Mouse (Mus musculus) lung, postnatal 0 days (tissue): ENCODE measurements at regions not wholly inside any gene's neighbourhood (a gene's known extent, or its start where the extent isn't known, plus 50 kb on each side); places are given as distances from the start of the nearest gene placed in this dataset.
A peak's percentile ranks its signal among the peaks of the same experiment; 100 is the strongest.

Experiments
- ATAC-seq: fragments of 200-750 bp; cut with Nextera tagmentation; 2 replicates; pipeline ENCODE4 v1.8.0; 2017; ENCODE audit warnings: moderate library complexity
- DNase-seq: peaks from one replicate; pipeline ENCODE4 v3.0.0-alpha.2; 2016; ENCODE audit warnings: low spot score
- H3K27ac ChIP-seq: fragments of 300-500 bp; sonication (generic); 2 replicates; pipeline ENCODE4 v1.5.1; 2014; ENCODE audit warnings: antibody characterized with exemption, mild to moderate bottlenecking, low read length, mixed read lengths
- H3K27me3 ChIP-seq: fragments of 300-500 bp; sonication (generic); replicated peaks from 2 replicates; pipeline ENCODE4 v1.6.1; 2014; ENCODE audit warnings: low read length, mixed read lengths; ENCODE audit not compliant: insufficient read depth
- H3K36me3 ChIP-seq: fragments of 300-500 bp; sonication (generic); 2 replicates; pipeline ENCODE4 v1.6.1; 2014; ENCODE audit warnings: low read length, mixed read lengths; ENCODE audit not compliant: insufficient read depth
- H3K4me1 ChIP-seq: fragments of 300-500 bp; sonication (generic); 2 replicates; pipeline ENCODE4 v1.6.1; 2014; ENCODE audit warnings: antibody characterized with exemption, low read depth, low read length, mixed read lengths; ENCODE audit not compliant: insufficient read depth
- H3K4me2 ChIP-seq: fragments of 300-500 bp; sonication (generic); replicated peaks from 2 replicates; pipeline ENCODE4 v1.6.1; 2014; ENCODE audit warnings: low read depth, mild to moderate bottlenecking, low read length, moderate library complexity, mixed read lengths
- H3K4me3 ChIP-seq: fragments of 300-500 bp; sonication (generic); 2 replicates; pipeline ENCODE4 v1.5.1; 2014; ENCODE audit warnings: low read depth, low read length
- H3K9ac ChIP-seq: fragments of 300-500 bp; sonication (generic); replicated peaks from 2 replicates; pipeline ENCODE4 v1.6.1; 2014; ENCODE audit warnings: low read depth, mild to moderate bottlenecking
- H3K9me3 ChIP-seq: fragments of 300-500 bp; sonication (generic); 2 replicates; pipeline ENCODE4 v1.6.1; 2016; ENCODE audit warnings: low read length, mixed read lengths
- CTCF ChIP-seq: IDR thresholded peaks from 2 replicates; pipeline ENCODE4 v1.5.1; 2016; ENCODE audit warnings: antibody characterized with exemption, mild to moderate bottlenecking
- EP300 ChIP-seq: IDR thresholded peaks from 2 replicates; pipeline ENCODE4 v1.6.1; 2016; ENCODE audit warnings: antibody characterized with exemption, mild to moderate bottlenecking, control low read depth
- WGBS: fragments of 180-500 bp; shearing (Covaris S2); extraction: QIAGEN DNeasy Blood & Tissue Kit; methylation state at CpG from one replicate; pipeline ENCODE4 v1.1.7; 2014; 5-methylcytosine and 5-hydroxymethylcytosine counted together

DNA sequence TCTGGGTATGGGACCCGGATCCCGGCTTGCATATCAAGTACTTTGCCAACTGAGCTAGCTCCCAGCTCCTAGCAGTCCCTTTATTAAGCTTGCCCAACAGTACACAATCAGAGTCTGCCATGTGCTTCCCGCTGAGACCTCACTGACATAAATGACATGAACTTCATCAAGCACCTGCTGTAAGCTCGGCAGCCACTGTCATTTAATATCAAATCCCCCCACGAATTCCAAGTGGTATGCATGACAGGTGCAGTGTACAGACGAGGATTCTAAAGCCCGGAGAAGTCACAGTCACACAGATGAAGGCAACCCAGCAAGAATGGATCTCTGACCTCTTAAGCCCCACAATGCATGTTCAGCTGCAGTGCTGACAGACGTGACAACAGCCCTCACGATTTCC is 257.3 kb downstream of the Rybp start:
- Histone ChIP-seq H3K36me3 (no peaks in the 10 kb centered on the region), H3K9ac (no peak overlapping the region), H3K4me2 (no peak overlapping the region), H3K27ac (no peak overlapping the region), H3K9me3 (no peaks in the 10 kb centered on the region), H3K4me1 (no peaks in the 10 kb centered on the region), H3K27me3 (no peaks in the 10 kb centered on the region), H3K4me3 (no peak overlapping the region)
- 57% methylated on average over 9 of the region's 9 CpGs for WGBS
- DNase-seq, result no peak
- no peak for ATAC-seq
- TF ChIP-seq EP300 (no peak), CTCF (no peak)

DNA sequence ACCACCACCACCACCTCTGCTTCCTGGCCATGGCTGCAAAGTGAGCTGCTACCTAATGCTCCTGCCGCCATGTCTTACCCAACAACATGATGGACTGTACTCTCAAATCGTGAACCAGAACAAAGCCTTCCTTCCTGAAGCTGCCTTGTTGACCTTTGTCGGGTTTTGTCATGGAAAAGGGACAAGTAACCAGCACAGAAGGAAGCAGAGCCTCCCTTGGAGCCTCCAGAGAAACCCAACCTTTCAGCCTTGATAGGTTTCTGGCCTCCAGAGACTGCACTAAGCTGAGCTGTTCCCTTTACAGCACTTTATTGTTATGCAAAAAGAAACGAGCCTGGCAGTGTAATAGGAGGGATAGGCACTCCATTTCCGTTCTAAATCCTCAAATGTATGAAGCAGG is 259.8 kb downstream of the Rybp start:
- Histone ChIP-seq H3K9me3 (no peaks in the 10 kb centered on the region), H3K27ac (no peak overlapping the region), H3K27me3 (no peaks in the 10 kb centered on the region), H3K4me3 (no peak overlapping the region), H3K4me1 (no peaks in the 10 kb centered on the region), H3K9ac (no peak overlapping the region), H3K36me3 (no peaks in the 10 kb centered on the region), H3K4me2 (no peak overlapping the region)
- 52% methylated on average over 5 of the region's 5 CpGs for WGBS
- DNase-seq, result no peak
- ATAC-seq, result no peak
- TF ChIP-seq EP300, result no peak
- no peak for TF ChIP-seq CTCF

DNA sequence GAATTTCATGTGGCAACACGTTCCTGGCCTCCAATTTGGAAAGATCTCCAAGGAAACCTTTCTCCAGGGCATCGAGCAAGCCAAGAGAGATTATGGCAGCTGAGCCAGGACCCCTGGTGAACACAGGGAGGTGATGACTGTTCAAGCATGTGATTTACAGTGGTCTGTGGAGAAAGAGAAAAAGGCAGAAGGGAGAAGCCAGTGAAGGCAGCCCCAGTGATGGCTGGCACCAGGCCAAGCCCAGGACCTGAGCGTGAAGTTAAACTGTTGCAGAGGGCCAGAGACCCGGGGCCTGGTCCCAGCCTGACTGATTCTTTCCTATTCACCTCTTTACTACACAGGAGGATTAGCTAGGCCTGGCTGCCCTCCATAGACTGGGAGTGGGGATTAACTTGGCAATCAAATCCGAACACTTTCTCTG is 261.7 kb downstream of the Rybp start:
- Histone ChIP-seq H3K36me3 (no peaks in the 10 kb centered on the region), H3K9ac (no peak overlapping the region), H3K27ac (no peak overlapping the region), H3K4me2 (no peak overlapping the region), H3K27me3 (no peaks in the 10 kb centered on the region), H3K9me3 (no peaks in the 10 kb centered on the region), H3K4me3 (no peak overlapping the region), H3K4me1 (no peaks in the 10 kb centered on the region)
- TF ChIP-seq CTCF, result no peak
- no peak for TF ChIP-seq EP300
- WGBS, result 68% methylated on average over 5 of the region's 5 CpGs
- DNase-seq, result no peak
- ATAC-seq, result no peak

DNA sequence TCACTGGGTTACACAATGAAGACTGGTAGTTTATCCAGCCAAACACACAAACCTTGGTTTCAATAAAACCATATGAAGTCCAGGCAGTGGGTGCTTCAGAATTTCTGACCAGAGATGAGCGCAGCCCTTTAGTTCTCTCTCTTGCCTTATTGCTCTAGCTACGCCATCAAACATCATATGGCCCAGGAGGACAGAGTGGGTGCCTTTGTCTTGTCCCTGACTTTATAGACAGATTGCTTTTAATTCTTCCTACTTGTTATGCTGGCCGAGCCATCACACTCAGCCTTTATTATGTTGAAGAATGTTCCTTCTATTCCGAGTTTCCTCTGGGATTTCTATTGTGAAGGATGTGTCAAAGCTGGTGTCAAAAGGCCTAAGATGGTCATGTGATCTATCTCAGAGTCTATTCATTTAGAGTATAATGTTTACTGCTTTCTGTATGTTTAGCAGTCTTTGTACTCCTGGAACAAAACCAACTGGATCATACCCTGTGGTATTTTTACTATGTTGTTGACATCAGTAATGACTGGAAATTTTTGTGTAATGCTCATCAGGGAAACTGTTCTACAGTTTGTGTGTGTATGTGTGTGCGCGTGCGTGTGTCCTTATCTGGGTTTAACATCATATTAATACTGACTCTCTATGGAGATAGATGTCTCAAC is 263.7 kb downstream of the Rybp start:
- H3K9me3 ChIP-seq, result no peaks in the 10 kb centered on the region
- no peak overlapping the region for H3K4me3 ChIP-seq
- H3K4me1 ChIP-seq, result no peaks in the 10 kb centered on the region
- ATAC-seq, result peak; percentile 46; the same call in 1 of the 2 replicates
- no peak overlapping the region for H3K9ac ChIP-seq
- 74% methylated on average over 7 of the region's 7 CpGs for WGBS
- peak; percentile 69 for DNase-seq
- H3K4me2 ChIP-seq, result no peak overlapping the region
- no peak for TF ChIP-seq CTCF
- TF ChIP-seq EP300, result no peak
- H3K27me3 ChIP-seq, result no peaks in the 10 kb centered on the region
- no peaks in the 10 kb centered on the region for H3K36me3 ChIP-seq
- H3K27ac ChIP-seq, result no peak overlapping the region

DNA sequence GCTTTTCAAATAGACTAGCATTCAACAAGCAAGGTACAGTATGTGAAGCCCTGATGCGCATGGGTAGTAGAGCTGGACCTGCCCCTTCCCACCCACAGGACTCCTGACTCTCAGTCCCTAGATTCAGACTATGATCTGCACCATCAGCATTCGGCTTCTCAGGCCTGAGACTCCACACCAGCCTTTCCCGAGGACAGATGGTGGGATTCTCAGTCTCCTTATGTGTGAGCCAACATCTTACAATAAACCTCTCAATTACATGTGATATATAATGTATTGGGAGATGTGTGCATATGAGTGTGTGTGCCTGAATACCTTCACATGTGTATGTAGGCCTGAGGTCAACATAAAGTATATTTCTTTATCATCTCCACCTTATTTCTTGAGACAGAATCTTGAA is 268.3 kb downstream of the Rybp start:
- H3K4me3 ChIP-seq, result no peak overlapping the region
- no peak for DNase-seq
- H3K4me1 ChIP-seq, result no peaks in the 10 kb centered on the region
- no peaks in the 10 kb centered on the region for H3K27me3 ChIP-seq
- H3K27ac ChIP-seq, result no peak overlapping the region
- H3K9me3 ChIP-seq, result no peaks in the 10 kb centered on the region
- no peak for ATAC-seq
- TF ChIP-seq EP300, result no peak
- TF ChIP-seq CTCF, result no peak
- H3K36me3 ChIP-seq, result no peaks in the 10 kb centered on the region
- H3K9ac ChIP-seq, result no peak overlapping the region
- H3K4me2 ChIP-seq, result no peak overlapping the region
- 73% methylated on average over 3 of the region's 3 CpGs for WGBS

DNA sequence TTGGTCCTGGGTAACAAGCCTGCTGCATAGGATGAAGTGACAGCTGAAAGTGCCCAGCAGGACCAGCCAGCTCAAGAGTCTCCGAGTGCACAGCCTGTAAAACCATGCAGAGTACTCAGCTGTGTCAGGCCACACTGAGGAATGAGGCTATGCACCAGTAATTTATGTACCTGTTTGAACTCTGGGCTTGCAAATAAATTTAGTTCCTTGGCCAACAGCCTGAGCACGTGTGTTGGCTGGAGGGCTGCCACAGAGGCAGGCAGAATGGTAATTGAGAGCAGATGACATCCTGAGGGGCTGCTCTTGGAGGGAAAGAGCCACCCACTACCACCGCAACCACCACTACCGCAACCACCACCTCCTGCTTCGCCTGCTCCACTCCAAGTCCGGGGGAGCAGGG is 273.3 kb downstream of the Rybp start:
- 28% methylated on average over 6 of the region's 6 CpGs for WGBS
- no peak overlapping the region for H3K9ac ChIP-seq
- no peaks in the 10 kb centered on the region for H3K9me3 ChIP-seq
- H3K4me2 ChIP-seq, result no peak overlapping the region
- ATAC-seq, result no peak
- H3K36me3 ChIP-seq, result no peaks in the 10 kb centered on the region
- no peaks in the 10 kb centered on the region for H3K27me3 ChIP-seq
- no peak for TF ChIP-seq CTCF
- no peak for TF ChIP-seq EP300
- no peak overlapping the region for H3K4me3 ChIP-seq
- no peak overlapping the region for H3K27ac ChIP-seq
- peak; percentile 8 for DNase-seq
- H3K4me1 ChIP-seq, result no peaks in the 10 kb centered on the region
